Mouse (Mus musculus): Measurements from ENCODE around the gene Ptgdr2.

GRCm38 (mm10) chr19:10938771-10939170, 1.8 kb downstream of the Ptgdr2 start:
- no peak for TF ChIP-seq CTCF (IDR thresholded peaks at IDR 0.05; ENCODE audit: borderline replicate concordance, insufficient read depth, low read length)
- no peak for TF ChIP-seq POLR2A (IDR thresholded peaks at IDR 0.05; ENCODE audit: low read depth, low read length)
